Mouse (Mus musculus) cerebellum, adult 11 months (tissue): ENCODE results near the gene Cd9.

Experiments
- DNase-seq: peaks from one replicate; pipeline ENCODE4 v3.0.0; 2022

Cd9 gene

GRCm38 (mm10) chr6:125494092-125494871 is at the start of gene Cd9:
TSS of gene Cd9 (minus strand) at chr6:125494791.
- DNase-seq: no peak

DNA sequence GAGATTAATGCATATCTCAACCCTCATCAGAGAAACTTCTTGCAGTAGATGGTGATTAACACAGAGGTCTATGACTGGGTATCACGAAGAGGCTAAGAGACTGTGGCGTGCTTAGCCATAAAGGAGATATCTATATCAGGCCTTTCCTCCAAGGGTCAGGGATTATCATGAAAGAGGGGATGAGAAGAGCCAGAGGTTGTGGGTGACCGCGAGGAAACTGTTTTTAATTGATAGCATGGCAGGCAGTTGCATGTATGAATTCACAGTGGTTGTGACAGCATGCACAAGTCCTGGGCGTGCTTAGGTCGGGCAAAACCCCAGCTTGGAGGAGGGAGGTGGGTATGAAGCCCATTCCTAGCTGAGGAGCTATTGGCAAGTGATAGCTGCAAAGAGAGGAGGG is 46.7 kb upstream of the Cd9 start:
- no peak for DNase-seq

- no peak for DNase-seq
Observed at GRCm38 (mm10) chr6:125540826-125541225, 46.2 kb upstream of the Cd9 start.

- no peak for DNase-seq
Observed at GRCm38 (mm10) chr6:125540199-125540598, 45.6 kb upstream of the Cd9 start.

GRCm38 (mm10) chr6:125539423-125539822 is 44.8 kb upstream of the Cd9 start:
- DNase-seq: no peak

DNA sequence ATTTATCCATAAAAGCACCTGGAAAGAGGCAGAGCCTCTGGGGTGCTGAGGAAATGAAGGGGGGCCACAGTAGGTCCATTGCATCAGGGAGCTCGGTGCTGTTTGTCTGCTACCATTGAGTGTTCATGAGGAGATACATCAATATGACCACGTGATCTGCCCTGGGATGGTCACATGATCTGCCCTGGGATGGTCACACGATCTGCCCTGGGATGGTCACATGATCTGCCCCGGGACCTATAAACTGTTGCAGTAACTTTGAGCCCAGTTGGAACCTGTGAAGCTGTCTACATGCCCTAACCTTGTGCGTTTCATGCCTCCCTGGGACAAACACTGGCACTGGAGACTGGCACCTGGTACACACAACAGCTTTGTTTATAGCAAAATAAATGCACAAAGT is 43.9 kb upstream of the Cd9 start:
- DNase-seq: no peak

DNA sequence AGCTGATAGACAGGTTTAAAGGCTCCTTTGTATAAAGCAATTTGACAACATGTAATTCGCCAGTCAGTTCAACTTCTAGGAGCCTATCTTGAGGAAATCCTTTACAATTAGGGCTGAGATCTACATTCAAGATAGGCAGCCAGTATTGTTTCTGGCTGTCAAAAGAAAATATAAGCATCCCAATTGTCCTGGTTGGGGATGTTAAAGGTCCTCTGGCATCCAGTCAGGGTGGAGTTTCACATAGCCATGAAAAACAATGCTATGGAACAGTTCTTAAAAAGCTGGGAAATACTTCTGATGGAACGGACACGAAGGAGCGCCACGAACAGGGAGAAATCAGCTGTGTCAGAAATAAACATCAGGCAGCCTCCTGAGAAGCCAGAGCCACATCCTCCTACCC is 40.4 kb upstream of the Cd9 start:
- DNase-seq: no peak

- DNase-seq: no peak
Observed at GRCm38 (mm10) chr6:125533104-125533650, 38.6 kb upstream of the Cd9 start.

- no peak for DNase-seq
Observed at GRCm38 (mm10) chr6:125529479-125529878, 34.9 kb upstream of the Cd9 start.

GRCm38 (mm10) chr6:125528614-125529200 is 34.1 kb upstream of the Cd9 start:
- DNase-seq: no peak

DNA sequence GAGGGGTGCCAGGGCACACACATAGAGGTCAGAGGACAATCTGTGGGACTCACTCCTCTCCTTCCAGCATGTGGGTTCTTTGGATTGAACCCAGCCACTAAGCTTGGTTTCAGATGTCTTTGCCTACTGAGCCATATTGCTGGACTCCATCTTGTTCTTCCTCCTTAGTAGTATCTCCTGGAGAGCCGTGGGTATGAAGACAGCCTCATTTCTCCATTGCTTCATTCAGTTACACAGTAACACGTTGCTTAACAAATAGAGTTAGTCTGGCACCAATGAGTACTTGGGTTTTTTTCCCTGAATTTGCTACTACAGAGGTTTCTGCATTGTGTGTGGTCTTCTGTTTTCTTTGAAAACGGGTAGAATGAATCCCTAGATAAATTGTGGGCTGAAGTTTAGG is 31.5 kb upstream of the Cd9 start:
- no peak for DNase-seq

DNA sequence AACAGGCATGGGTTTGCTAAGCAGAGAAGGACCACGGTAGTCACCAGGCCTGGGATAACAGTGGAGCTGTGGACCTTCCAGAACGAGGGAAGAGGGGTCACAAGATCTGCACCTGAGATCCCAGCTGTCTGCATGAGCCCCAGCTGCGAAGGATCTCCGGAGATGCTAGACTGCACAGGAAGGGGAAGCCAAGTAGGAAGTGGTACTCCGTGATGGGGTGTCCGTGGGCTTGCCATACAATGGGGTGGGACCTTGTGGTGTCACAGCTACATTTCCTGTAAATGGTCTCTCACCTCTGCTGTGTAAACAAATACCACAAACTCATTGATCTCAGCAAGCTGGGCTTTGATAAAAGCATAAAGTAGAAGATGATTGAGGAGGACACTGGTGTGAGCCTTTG is 29.4 kb upstream of the Cd9 start:
- DNase-seq: no peak

GRCm38 (mm10) chr6:125521558-125522193 is 27.1 kb upstream of the Cd9 start:
- no peak for DNase-seq

DNA sequence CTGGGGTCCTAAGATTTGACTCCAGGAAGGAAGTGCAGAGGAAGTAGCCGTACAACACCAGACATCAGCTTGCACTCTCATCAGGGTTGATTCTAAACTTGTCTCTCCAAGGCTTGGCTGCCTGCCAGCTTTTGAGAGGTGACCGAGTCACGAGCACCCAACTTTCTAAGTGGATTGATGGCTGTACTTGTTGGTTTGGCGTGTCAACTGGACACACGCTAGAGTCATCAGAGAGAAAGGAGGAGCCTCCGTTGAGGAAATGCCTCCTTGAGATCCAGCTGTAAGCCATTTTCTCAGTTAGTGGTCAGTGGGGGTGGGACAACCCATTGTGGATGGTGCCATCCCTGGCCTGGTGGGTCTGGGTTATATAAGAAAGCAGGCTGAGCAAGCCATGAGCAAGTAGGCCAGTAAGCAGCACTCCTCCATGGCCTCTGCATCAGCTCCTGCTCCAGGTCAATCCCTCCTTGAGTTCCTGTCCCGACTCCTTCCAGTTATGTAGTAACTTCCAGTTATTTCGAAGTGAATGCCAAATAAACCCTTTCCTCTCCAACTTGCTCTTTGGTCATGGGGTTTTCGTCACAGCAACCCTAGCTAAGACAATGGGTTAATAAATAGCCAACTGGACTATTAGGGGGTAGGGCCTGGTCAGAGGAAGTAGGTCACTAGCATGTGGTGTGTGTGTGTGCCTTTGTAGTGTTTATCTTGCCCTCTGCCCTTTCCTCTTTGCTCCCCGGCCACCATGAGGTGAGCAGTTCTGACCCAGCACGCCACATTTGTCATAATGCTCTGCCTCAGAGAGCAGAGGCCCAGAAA is 21.1 kb upstream of the Cd9 start:
- DNase-seq: no peak

DNA sequence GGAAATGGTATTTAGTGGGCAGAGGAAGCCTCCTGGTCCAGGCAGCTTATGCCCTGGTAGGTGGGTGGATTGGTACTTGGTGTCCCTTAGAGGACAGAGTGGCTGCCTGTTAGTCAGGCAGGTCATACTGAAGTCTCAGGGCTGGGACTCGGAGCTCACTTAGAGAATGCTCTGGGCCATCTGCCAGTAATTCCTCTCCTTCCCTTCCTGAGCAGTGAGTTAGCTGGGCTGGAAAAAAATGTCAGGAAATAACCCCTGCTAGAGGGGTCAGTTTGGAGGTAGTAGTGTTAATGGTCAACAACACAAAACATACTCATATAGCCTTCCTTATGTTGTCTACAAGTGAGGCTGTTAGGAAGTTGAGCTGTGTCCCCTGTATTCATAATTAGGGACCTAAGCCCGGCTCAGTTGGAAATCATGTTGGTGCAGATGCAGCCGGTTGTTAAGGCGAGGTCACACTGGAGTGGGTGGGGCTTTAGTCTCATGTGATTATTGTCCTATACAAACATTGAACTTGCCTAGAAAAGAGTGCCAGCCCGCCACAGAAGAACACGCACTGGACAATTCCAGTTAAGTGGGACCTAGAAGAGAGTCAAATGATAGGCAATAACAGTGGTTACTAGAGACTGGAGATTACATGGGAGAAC is 18.5 kb upstream of the Cd9 start:
- no peak for DNase-seq

DNA sequence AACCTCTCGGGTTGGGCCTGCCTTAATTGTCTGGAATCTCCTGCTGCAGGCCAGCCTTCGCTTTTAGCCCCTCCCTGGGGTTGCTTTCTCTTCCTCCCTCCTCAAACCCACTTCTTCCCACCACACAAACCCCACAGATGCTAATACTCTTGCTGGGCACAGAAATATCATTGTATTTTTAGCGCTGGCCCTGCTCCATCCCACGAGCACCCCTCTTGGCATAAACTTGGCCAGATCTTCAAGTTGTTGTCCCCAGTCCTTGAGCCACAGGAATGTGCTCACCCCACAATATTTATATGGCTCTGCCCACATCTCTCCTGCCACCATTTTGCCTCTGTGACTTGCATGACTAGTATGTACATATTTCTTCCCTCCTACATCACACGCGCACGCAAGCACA is 16.6 kb upstream of the Cd9 start:
- DNase-seq: no peak

DNA sequence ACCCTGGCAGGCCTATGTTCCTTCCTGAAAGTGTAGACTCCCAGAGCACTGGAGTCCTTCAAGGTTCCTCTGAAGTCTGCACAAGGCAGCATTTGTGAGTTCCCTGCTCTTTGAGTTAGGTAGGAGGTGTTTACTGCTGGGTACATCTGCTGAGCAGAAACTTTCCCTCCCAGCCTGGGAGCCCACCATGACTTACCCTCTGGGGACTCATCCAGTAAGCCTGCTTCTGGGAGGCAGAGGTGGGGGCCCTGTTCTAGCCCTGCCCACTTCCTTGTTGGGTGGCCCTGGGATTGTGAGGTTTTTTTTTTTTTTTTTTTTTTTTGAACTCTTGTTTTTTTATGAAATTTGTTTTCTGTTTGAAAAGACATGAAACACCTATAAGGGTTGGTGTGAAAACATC is 16.1 kb upstream of the Cd9 start:
- DNase-seq: no peak

GRCm38 (mm10) chr6:125509783-125510182 is 15.2 kb upstream of the Cd9 start:
- DNase-seq: no peak

DNA sequence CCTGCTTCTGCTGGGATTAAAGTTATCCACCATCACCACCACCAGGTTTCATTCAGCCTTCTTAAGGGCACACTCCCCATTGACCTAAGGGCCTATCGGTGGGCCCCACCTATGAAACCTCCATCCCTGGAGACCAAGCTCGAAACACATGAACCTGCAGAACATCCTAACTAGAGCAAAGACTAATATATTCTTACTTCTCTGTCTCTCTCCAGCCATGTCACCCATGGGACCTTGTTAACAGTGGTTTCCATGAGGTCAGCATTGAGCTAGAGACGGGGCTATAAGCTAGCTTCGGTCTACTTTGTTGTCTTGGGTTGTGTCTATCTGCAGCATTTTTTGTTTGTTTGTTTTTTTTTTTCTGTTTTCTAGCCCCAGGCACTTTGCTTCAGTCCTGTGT is 11.8 kb upstream of the Cd9 start:
- DNase-seq: no peak

DNA sequence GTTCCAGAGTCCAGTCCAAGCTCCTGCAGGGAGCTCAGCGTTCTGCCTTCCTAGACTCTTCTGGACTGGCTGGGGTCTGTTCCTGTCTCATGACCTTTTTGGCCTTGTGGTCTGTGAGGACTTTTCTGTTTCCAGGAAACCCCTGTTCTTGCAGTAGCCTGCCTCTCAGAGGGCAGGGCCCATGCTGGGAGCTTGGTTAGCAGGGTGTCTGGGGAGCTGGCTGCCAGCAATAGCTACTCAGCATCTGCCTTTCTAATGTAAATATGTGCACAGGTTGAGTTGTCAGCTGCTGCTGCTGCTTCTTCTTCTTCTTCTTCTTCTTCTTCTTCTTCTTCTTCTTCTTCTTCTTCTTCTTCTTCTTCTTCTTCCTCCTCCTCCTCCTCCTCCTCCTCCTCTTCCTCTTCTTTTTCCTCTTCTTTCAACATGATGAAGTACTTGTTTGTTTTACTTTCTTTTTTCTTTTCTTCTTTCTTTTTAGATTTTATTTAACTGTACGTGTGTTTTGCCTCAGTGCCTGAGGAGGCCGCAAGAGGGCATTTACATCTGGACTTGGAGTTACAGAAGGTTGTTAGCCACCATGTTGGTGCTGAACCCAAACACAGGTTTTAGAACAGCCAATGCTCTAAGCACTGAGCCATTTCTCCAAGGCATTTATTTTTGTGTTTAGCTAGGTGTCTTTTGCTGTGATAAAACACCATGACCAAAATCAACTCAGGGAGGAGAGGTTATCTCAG is 10.2 kb upstream of the Cd9 start:
- no peak for DNase-seq

GRCm38 (mm10) chr6:125503186-125503802 is 8.7 kb upstream of the Cd9 start:
- no peak for DNase-seq
